Mouse (Mus musculus): ENCODE data around the gene Pgk1. TPM values are rescaled to one million over a fixed set of nuclear protein-coding genes. Genes with fewer than 3 reads are reported as not detected.
"Not testable (repeated sequence)": the region's sequence is repeated elsewhere in the genome, so short reads cannot be mapped to it uniquely, and the experiment has no call there.

Gene Pgk1
- polyA plus RNA-seq, 1 experiment from 2014 or later = 325 TPM

- WGBS = 78% methylated on average over 6 of the region's 6 CpGs
- ATAC-seq = not testable (repeated sequence)
- peaks cover 33% of the 10 kb centered on the region for H3K36me3 ChIP-seq (ENCODE audit: control insufficient read depth, insufficient read depth, low read length)
These were observed 7.5 kb downstream of the Pgk1 start for GRCm38 (mm10) chrX:106194361-106194760.

GRCm38 (mm10) chrX:106197308-106197707 is 10.4 kb downstream of the Pgk1 start:
- ATAC-seq = no peak
- H3K27me3 ChIP-seq (replicated peaks; ENCODE audit: control insufficient read depth, insufficient read depth, low read length) = no peaks in the 10 kb centered on the region
- WGBS = 65% methylated on average over 5 of the region's 5 CpGs
- DNase-seq (ENCODE audit: low spot score) = no peak
- H3K4me1 ChIP-seq (ENCODE audit: control insufficient read depth, insufficient read depth, low read length) = no peaks in the 10 kb centered on the region
- no peaks in the 10 kb centered on the region for H3K9me3 ChIP-seq (replicated peaks; ENCODE audit: control insufficient read depth, low read length)
- no peak overlapping the region for H3K27ac ChIP-seq (ENCODE audit: low read depth, low read length)
- no peak overlapping the region for H3K4me2 ChIP-seq (ENCODE audit: low read length)
- no peak overlapping the region for H3K4me3 ChIP-seq (ENCODE audit: low read depth, low read length)
- no peak overlapping the region for H3K9ac ChIP-seq (ENCODE audit: low read length)
- H3K36me3 ChIP-seq (ENCODE audit: control insufficient read depth, insufficient read depth, low read length) = peaks cover 53% of the 10 kb centered on the region

More at GRCm38 (mm10) chrX:106194361-106194760, 7.5 kb downstream of the Pgk1 start:
- H3K4me2 ChIP-seq (ENCODE audit: low read length); DNase-seq (ENCODE audit: low spot score); H3K9me3 ChIP-seq (replicated peaks; ENCODE audit: control insufficient read depth, low read length); H3K4me3 ChIP-seq (ENCODE audit: low read depth, low read length); H3K9ac ChIP-seq (ENCODE audit: low read length); H3K27me3 ChIP-seq (replicated peaks; ENCODE audit: control insufficient read depth, insufficient read depth, low read length); H3K27ac ChIP-seq (ENCODE audit: low read depth, low read length); H3K4me1 ChIP-seq (ENCODE audit: control insufficient read depth, insufficient read depth, low read length): not testable (repeated sequence)

GRCm38 (mm10) chrX:106198904-106199303 is 12.0 kb downstream of the Pgk1 start:
- Histone ChIP-seq H3K4me2 (ENCODE audit: low read length) (no peak overlapping the region), H3K27me3 (replicated peaks; ENCODE audit: control insufficient read depth, insufficient read depth, low read length) (no peaks in the 10 kb centered on the region), H3K27ac (ENCODE audit: low read depth, low read length) (no peak overlapping the region), H3K4me1 (ENCODE audit: control insufficient read depth, insufficient read depth, low read length) (no peaks in the 10 kb centered on the region), H3K9ac (ENCODE audit: low read length) (no peak overlapping the region), H3K9me3 (replicated peaks; ENCODE audit: control insufficient read depth, low read length) (no peaks in the 10 kb centered on the region), H3K36me3 (ENCODE audit: control insufficient read depth, insufficient read depth, low read length) (peaks cover 53% of the 10 kb centered on the region), H3K4me3 (ENCODE audit: low read depth, low read length) (no peak overlapping the region)
- WGBS = 78% methylated on average over 5 of the region's 5 CpGs
- DNase-seq (ENCODE audit: low spot score) = no peak
- ATAC-seq = no peak

GRCm38 (mm10) chrX:106209100-106209499 is 22.2 kb downstream of the Pgk1 start:
- H3K4me1 ChIP-seq (ENCODE audit: control insufficient read depth, insufficient read depth, low read length) = no peaks in the 10 kb centered on the region
- H3K9ac ChIP-seq (ENCODE audit: low read length) = no peak overlapping the region
- ATAC-seq = no peak
- H3K9me3 ChIP-seq (replicated peaks; ENCODE audit: control insufficient read depth, low read length) = no peaks in the 10 kb centered on the region
- WGBS = 84% methylated on average over 2 of the region's 2 CpGs
- H3K36me3 ChIP-seq (ENCODE audit: control insufficient read depth, insufficient read depth, low read length) = 0 out of 2 replicates have a peak, but pooled peaks cover 3% of the 10 kb centered on the region
- no peak overlapping the region for H3K27ac ChIP-seq (ENCODE audit: low read depth, low read length)
- no peak for DNase-seq (ENCODE audit: low spot score)
- no peak overlapping the region for H3K4me2 ChIP-seq (ENCODE audit: low read length)
- no peak overlapping the region for H3K4me3 ChIP-seq (ENCODE audit: low read depth, low read length)
- no peaks in the 10 kb centered on the region for H3K27me3 ChIP-seq (replicated peaks; ENCODE audit: control insufficient read depth, insufficient read depth, low read length)

- H3K4me3 ChIP-seq (ENCODE audit: low read depth, low read length) = peak overlapping the region; percentile 47
- H3K27ac ChIP-seq (ENCODE audit: low read depth, low read length) = peak overlapping the region; percentile 82
- DNase-seq (ENCODE audit: low spot score) = peak; percentile 78
- peak; percentile 96 for ATAC-seq
- H3K9ac ChIP-seq (ENCODE audit: low read length) = peak overlapping the region; percentile 73
- no peaks in the 10 kb centered on the region; the same call in 1 of the 2 replicates for H3K36me3 ChIP-seq (ENCODE audit: control insufficient read depth, insufficient read depth, low read length)
- no peaks in the 10 kb centered on the region for H3K4me1 ChIP-seq (ENCODE audit: control insufficient read depth, insufficient read depth, low read length)
- H3K9me3 ChIP-seq (replicated peaks; ENCODE audit: control insufficient read depth, low read length) = no peaks in the 10 kb centered on the region
- 39% methylated on average over 60 of the region's 60 CpGs for WGBS
- H3K27me3 ChIP-seq (replicated peaks; ENCODE audit: control insufficient read depth, insufficient read depth, low read length) = no peaks in the 10 kb centered on the region
- H3K4me2 ChIP-seq (ENCODE audit: low read length) = peak overlapping the region; percentile 45
These were observed 32.5 kb downstream of the Pgk1 start for GRCm38 (mm10) chrX:106219171-106220032.

- Histone ChIP-seq H3K4me1 (ENCODE audit: control insufficient read depth, insufficient read depth, low read length) (no peaks in the 10 kb centered on the region), H3K4me2 (ENCODE audit: low read length) (peak within 1 kb of the TSS; percentile 45), H3K9me3 (replicated peaks; ENCODE audit: control insufficient read depth, low read length) (no peaks in the 10 kb centered on the region), H3K36me3 (ENCODE audit: control insufficient read depth, insufficient read depth, low read length) (no peaks in the 10 kb centered on the region; the same call in 1 of the 2 replicates), H3K27me3 (replicated peaks; ENCODE audit: control insufficient read depth, insufficient read depth, low read length) (no peaks in the 10 kb centered on the region), H3K27ac (ENCODE audit: low read depth, low read length) (peak within 1 kb of the TSS; percentile 82; the same call in 1 of the 2 replicates), H3K9ac (ENCODE audit: low read length) (peak within 1 kb of the TSS; percentile 73), H3K4me3 (ENCODE audit: low read depth, low read length) (peak within 1 kb of the TSS; percentile 47)
- DNase-seq (ENCODE audit: low spot score) (no peak), ATAC-seq (no peak)
- 92% methylated on average over 25 of the region's 25 CpGs for WGBS
These were observed 34.2 kb downstream of the Pgk1 start, which contains the start of gene Taf9b for GRCm38 (mm10) chrX:106221058-106221457. Taf9b (minus strand) TSS chrX:106221158.

Other genes with a start within 250 kb of the Pgk1 start
- 19.9 and 23.8 TPM in 2 replicates for gene Magt1, start 175.2 kb upstream of the Pgk1 start, polyA plus RNA-seq (2014; fragmentation: Nextera tagmentation; extraction: Ambion mirVana)
- gene Cox7b, start 171.4 kb upstream of the Pgk1 start, polyA plus RNA-seq (2014; fragmentation: Nextera tagmentation; extraction: Ambion mirVana) = 377 and 391 TPM in 2 replicates
- gene Atp7a, start 159.8 kb upstream of the Pgk1 start, polyA plus RNA-seq (2014; fragmentation: Nextera tagmentation; extraction: Ambion mirVana) = 15.8 and 18.1 TPM in 2 replicates
- 0.23 and 0.25 TPM in 2 replicates for gene Tlr13, start 43.9 kb upstream of the Pgk1 start, polyA plus RNA-seq (2014; fragmentation: Nextera tagmentation; extraction: Ambion mirVana)
- 19.1 and 19.7 TPM in 2 replicates for gene Taf9b, start 34.1 kb downstream of the Pgk1 start, polyA plus RNA-seq (2014; fragmentation: Nextera tagmentation; extraction: Ambion mirVana)
- gene Fnd3c2, start 68.3 kb downstream of the Pgk1 start, polyA plus RNA-seq (2014; fragmentation: Nextera tagmentation; extraction: Ambion mirVana) = not detected in 2 replicates